Mouse (Mus musculus): ENCODE data around the gene Pgf. TPM values are rescaled to one million over a fixed set of nuclear protein-coding genes. Genes with fewer than 3 reads are reported as not detected.
"Not testable (repeated sequence)": the region's sequence is repeated elsewhere in the genome, so short reads cannot be mapped to it uniquely, and the experiment has no call there.

Pgf gene
- polyA plus RNA-seq, 1 experiment from 2014 or later = 2.5 TPM

- no peak for DNase-seq (ENCODE audit: extremely low spot score, low spot score)
- 83% methylated on average over 9 of the region's 9 CpGs for WGBS
Measured at GRCm38 (mm10) chr12:85145630-85146029, 32.0 kb downstream of the Pgf start.

GRCm38 (mm10) chr12:85144821-85145220 lies 32.8 kb downstream of the Pgf start:
- 91% methylated on average over 4 of the region's 4 CpGs for WGBS
- H3K4me3 ChIP-seq = no peak overlapping the region
- H3K27ac ChIP-seq = no peak overlapping the region
- no peaks in the 10 kb centered on the region for H3K9me3 ChIP-seq
- no peak for DNase-seq (ENCODE audit: extremely low spot score, low spot score)
- peaks cover 42% of the 10 kb centered on the region for H3K27me3 ChIP-seq (ENCODE audit: poor library complexity, severe bottlenecking)
- H3K4me1 ChIP-seq = peaks cover 23% of the 10 kb centered on the region
- no peaks in the 10 kb centered on the region for H3K36me3 ChIP-seq (replicated peaks)

More at GRCm38 (mm10) chr12:85145630-85146029, 32.0 kb downstream of the Pgf start:
- no peaks in the 10 kb centered on the region for H3K9me3 ChIP-seq
- H3K36me3 ChIP-seq (replicated peaks) = no peaks in the 10 kb centered on the region
- H3K4me1 ChIP-seq = peaks cover 20% of the 10 kb centered on the region
- H3K4me3 ChIP-seq = no peak overlapping the region
- peaks cover 42% of the 10 kb centered on the region for H3K27me3 ChIP-seq (ENCODE audit: poor library complexity, severe bottlenecking)
- H3K27ac ChIP-seq = no peak overlapping the region

DNA sequence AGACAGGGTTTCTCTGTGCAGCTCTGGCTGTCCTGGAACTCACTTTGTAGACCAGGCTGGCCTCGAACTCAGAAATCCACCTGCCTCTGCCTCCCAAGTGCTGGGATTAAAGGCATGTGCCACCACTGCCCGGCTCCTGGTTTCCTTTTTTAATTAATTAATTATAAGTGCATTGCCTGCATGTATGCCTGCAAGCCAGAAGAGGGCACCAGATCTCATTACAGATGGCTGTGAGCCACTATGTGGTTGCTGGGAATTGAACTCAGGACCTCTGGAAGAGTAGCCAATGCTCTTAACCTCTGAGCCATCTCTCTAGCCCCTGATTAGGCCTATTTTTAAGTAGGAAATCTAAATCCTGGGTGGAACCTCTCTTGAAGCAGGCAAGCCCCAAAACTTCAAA lies 33.3 kb downstream of the Pgf start:
- not testable (repeated sequence) for H3K4me3 ChIP-seq; DNase-seq (ENCODE audit: extremely low spot score, low spot score); H3K27ac ChIP-seq; H3K9me3 ChIP-seq; H3K36me3 ChIP-seq (replicated peaks)
- peaks cover 25% of the 10 kb centered on the region for H3K4me1 ChIP-seq
- peaks cover 41% of the 10 kb centered on the region for H3K27me3 ChIP-seq (ENCODE audit: poor library complexity, severe bottlenecking)
- 61% methylated on average over 2 of the region's 2 CpGs for WGBS

DNA sequence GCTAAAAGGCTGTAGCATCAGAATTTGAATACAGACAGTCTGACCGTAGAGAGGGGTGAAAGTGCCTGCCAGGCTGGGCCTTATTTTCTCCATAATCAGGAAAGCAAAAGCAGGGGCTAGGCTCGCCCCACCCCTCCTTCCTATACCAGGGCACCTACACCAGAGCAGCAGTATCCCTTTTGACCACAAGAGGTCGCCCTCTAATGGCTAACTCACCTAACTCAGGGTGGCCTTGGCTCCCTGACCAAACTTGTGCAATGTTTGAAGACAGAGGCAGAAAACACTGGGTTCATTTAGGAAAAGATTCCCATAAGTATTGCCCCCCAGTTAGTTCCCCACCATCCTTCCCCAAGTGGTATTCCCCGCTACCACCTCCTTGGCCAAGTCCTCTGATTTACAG lies 34.8 kb downstream of the Pgf start:
- 19% methylated on average over 4 of the region's 4 CpGs for WGBS
- peak; percentile 74 for DNase-seq (ENCODE audit: extremely low spot score, low spot score)

GRCm38 (mm10) chr12:85141096-85141495 lies 36.5 kb downstream of the Pgf start:
- Histone ChIP-seq H3K9me3 (no peaks in the 10 kb centered on the region), H3K27me3 (ENCODE audit: poor library complexity, severe bottlenecking) (peaks cover 24% of the 10 kb centered on the region), H3K4me3 (no peak overlapping the region), H3K36me3 (replicated peaks) (no peaks in the 10 kb centered on the region), H3K27ac (no peak overlapping the region), H3K4me1 (peaks cover 21% of the 10 kb centered on the region; the same call in 1 of the 2 replicates)
- 81% methylated on average over 6 of the region's 6 CpGs for WGBS
- no peak for DNase-seq (ENCODE audit: extremely low spot score, low spot score)

More for the DNA sequence above, 34.8 kb downstream of the Pgf start:
- no peaks in the 10 kb centered on the region for H3K9me3 ChIP-seq
- H3K36me3 ChIP-seq (replicated peaks) = no peaks in the 10 kb centered on the region
- peaks cover 25% of the 10 kb centered on the region for H3K4me1 ChIP-seq
- H3K27ac ChIP-seq = no peak overlapping the region
- H3K4me3 ChIP-seq = no peak overlapping the region
- peaks cover 37% of the 10 kb centered on the region for H3K27me3 ChIP-seq (ENCODE audit: poor library complexity, severe bottlenecking)

GRCm38 (mm10) chr12:85140036-85140701 lies 37.4 kb downstream of the Pgf start:
- no peak overlapping the region for H3K4me3 ChIP-seq
- WGBS = 51% methylated on average over 18 of the region's 18 CpGs
- H3K27ac ChIP-seq = no peak overlapping the region

DNA sequence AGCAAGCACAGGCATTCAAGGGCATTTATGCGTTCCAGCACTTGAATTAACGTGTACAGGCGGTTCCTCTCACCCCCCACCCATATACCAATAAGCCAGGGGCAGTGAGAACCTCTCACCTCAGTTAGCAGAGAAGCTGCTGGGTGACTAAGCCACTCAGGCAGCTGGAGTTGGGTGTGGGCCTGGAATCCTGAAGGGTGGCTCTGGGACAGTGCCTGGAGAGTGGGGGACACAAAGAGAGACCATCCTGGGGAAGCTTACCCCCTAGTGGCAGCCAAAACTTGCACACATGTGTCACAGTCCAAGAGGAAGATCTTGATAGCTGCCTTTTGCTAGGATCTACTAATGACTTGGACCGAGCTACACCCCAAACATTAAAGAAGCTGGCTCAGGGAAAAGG lies 41.0 kb downstream of the Pgf start:
- Histone ChIP-seq H3K27ac (no peak overlapping the region), H3K9me3 (no peaks in the 10 kb centered on the region), H3K4me3 (no peak overlapping the region), H3K4me1 (peaks cover 19% of the 10 kb centered on the region; the same call in 1 of the 2 replicates), H3K27me3 (ENCODE audit: poor library complexity, severe bottlenecking) (peaks cover 24% of the 10 kb centered on the region), H3K36me3 (replicated peaks) (peaks cover 40% of the 10 kb centered on the region)
- no peak for DNase-seq (ENCODE audit: extremely low spot score, low spot score)
- WGBS = 85% methylated on average over 4 of the region's 4 CpGs

More at GRCm38 (mm10) chr12:85140036-85140701, 37.4 kb downstream of the Pgf start:
- peaks cover 24% of the 10 kb centered on the region for H3K27me3 ChIP-seq (ENCODE audit: poor library complexity, severe bottlenecking)
- DNase-seq (ENCODE audit: extremely low spot score, low spot score) = no peak
- H3K4me1 ChIP-seq = peaks cover 15% of the 10 kb centered on the region; the same call in 1 of the 2 replicates
- H3K36me3 ChIP-seq (replicated peaks) = peaks cover 8% of the 10 kb centered on the region
- H3K9me3 ChIP-seq = no peaks in the 10 kb centered on the region

DNA sequence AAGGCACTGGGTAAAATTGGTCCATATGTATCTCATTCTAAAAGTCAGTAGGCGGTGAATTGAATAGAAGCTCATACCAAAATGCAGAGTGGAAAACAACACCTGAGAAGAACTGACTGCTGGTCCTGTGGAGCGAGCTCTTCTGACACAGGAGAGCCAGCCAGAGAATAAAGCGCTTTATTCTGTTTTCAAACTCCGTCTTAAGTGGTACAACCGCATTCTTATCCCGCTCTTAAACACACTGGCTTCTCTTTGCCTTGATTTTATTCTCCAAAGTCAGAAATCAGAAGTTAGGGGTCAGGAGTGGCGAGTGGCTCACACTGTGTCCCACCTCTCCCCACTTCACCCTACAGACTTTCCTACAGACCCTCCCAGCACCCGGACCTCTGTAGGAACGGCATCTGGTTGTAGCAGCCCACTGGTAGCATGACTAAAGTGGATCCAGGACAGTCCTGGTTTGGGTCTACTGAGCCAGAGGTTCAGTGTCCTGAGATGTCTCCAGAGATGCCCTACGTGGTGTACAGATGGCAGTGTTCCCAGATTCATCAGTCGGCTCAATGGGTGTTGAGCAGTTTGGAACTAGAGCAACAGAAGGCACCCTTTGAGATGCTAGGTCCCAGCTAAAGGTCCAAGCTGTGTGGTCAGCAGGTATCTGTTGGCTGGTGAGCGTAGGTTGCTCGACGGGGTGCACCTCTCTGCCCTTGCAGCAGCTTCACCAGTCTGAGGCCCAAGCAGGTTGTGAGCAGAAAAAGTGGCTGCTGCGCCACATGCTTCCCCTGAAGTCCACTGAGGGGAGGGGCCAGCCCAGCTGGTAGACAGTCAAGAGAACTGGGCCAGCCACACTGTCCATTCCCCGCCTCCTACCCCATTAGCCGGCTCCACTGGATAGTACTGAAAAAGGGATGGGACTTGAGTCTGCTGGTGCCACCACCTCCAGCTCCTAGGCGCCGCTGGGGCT lies 41.8 kb downstream of the Pgf start:
- no peak for DNase-seq (ENCODE audit: extremely low spot score, low spot score)
- Histone ChIP-seq H3K4me3 (no peak overlapping the region), H3K27ac (no peak overlapping the region), H3K9me3 (no peaks in the 10 kb centered on the region), H3K27me3 (ENCODE audit: poor library complexity, severe bottlenecking) (peaks cover 18% of the 10 kb centered on the region), H3K4me1 (peaks cover 19% of the 10 kb centered on the region; the same call in 1 of the 2 replicates), H3K36me3 (replicated peaks) (peaks cover 49% of the 10 kb centered on the region)
- WGBS = 84% methylated on average over 19 of the region's 19 CpGs

DNA sequence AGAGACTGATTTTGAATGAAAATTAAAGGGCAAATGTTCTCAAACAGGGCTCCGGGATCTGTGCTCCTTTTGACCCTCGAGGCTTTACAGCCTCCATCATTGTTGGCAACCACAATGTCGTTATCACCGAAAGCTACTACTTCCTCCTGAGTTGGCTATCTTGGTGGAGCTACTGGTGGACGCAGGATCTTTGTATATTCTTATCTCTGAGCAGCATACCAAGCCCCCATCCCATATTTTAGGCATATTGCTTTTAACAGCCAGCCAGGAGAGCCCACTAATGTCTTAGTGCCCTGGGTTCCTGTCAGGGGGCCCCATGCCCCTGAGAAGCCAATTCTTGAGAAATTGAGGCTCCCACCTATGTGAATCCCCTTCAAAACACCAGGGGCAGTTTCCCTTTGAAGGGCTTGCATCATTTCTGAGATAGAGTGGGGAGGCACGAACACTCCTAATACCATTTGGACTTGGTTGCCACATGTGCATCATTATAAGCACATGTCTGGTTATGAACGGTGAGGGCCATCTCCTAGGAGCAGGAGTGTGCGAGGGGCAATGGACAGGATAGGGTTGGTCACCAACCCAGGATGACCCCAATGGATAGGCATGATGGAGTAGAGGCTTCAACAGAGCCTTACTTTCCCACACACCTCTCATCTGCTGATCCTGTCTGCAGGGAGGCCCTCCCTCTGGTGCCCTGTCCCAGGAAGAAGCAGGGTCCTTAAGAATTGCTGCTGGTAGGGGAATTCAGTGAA lies 43.4 kb downstream of the Pgf start:
- H3K4me1 ChIP-seq = peaks cover 8% of the 10 kb centered on the region; the same call in 1 of the 2 replicates
- H3K4me3 ChIP-seq = no peak overlapping the region
- peaks cover 64% of the 10 kb centered on the region for H3K36me3 ChIP-seq (replicated peaks)
- H3K9me3 ChIP-seq = no peaks in the 10 kb centered on the region
- H3K27ac ChIP-seq = no peak overlapping the region
- no peak for DNase-seq (ENCODE audit: extremely low spot score, low spot score)
- H3K27me3 ChIP-seq (ENCODE audit: poor library complexity, severe bottlenecking) = peaks cover 3% of the 10 kb centered on the region; the same call in 1 of the 2 replicates
- WGBS = 94% methylated on average over 8 of the region's 8 CpGs

GRCm38 (mm10) chr12:85131361-85131760 lies 46.2 kb downstream of the Pgf start:
- Histone ChIP-seq H3K36me3 (replicated peaks) (peaks cover 92% of the 10 kb centered on the region), H3K4me1 (peaks cover 5% of the 10 kb centered on the region; the same call in 1 of the 2 replicates)

DNA sequence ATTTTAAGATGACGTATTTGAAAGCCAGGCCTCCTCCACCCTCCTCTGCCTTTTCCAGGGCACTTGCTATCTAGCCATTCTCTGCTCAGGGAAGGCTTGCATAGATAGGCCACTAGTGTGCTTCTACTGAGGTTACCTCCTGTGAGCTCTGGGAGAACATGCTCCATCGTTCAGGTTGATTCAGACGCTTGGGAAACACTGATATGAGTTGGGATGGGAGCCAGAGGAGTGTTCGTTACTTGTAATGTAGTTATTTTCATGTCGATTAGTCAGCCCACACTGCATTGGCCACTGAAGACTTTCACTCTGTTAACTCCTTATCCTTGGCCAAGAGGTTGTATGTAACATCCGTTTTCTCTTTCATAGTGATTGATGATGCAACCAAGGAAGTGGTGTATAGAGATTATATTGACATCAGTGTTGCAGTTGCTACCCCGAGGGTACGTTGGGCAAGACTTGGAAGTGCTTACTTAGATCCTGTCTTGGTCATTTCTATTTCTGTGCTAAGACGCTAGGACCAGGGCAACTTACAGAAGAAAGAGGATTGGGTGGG lies 48.1 kb downstream of the Pgf start:
- Histone ChIP-seq H3K27ac (no peak overlapping the region), H3K27me3 (ENCODE audit: poor library complexity, severe bottlenecking) (no peaks in the 10 kb centered on the region), H3K36me3 (replicated peaks) (peaks cover 96% of the 10 kb centered on the region), H3K4me3 (no peak overlapping the region), H3K4me1 (peaks cover 4% of the 10 kb centered on the region; the same call in 1 of the 2 replicates), H3K9me3 (no peaks in the 10 kb centered on the region)
- DNase-seq (ENCODE audit: extremely low spot score, low spot score) = no peak
- WGBS = 98% methylated on average over 9 of the region's 9 CpGs

More at GRCm38 (mm10) chr12:85131361-85131760, 46.2 kb downstream of the Pgf start:
- H3K27me3 ChIP-seq (ENCODE audit: poor library complexity, severe bottlenecking) = no peaks in the 10 kb centered on the region
- WGBS = 91% methylated on average over 6 of the region's 6 CpGs
- no peak overlapping the region for H3K27ac ChIP-seq
- DNase-seq (ENCODE audit: extremely low spot score, low spot score) = no peak
- H3K4me3 ChIP-seq = no peak overlapping the region
- H3K9me3 ChIP-seq = no peaks in the 10 kb centered on the region

DNA sequence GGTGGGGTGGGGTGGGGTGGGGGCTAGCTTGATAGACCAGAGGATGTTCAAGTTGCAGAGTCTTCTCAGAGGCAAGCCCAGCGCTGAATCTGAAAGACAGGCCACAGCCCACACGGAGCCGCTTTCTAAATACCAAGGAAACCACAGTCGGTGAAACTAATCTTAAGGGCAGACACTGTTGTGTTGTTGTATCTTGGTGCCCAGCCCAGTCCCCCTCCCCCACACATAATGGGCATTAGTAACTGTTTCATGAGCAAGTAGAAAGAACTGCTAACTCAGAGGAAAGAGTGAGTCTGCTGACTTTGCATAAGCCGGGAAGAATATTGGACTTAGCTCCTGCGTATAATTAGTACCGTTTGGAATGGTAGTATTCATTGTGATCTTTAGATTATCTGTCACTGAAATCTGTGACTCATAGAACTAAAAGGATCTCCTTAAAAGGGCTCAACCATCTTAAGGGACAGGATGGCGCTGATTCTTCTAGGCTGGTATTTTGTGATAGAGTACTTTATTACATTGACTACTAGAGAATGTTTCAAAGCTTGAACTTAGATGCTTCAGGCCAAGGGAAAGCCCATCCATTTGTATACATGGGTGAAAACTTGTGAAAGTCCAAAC lies 50.5 kb downstream of the Pgf start:
- no peaks in the 10 kb centered on the region for H3K27me3 ChIP-seq (ENCODE audit: poor library complexity, severe bottlenecking)
- H3K36me3 ChIP-seq (replicated peaks) = peaks cover 96% of the 10 kb centered on the region
- no peak overlapping the region for H3K27ac ChIP-seq
- no peak overlapping the region for H3K4me3 ChIP-seq
- H3K4me1 ChIP-seq = no peaks in the 10 kb centered on the region
- DNase-seq (ENCODE audit: extremely low spot score, low spot score) = no peak
- no peaks in the 10 kb centered on the region for H3K9me3 ChIP-seq
- 94% methylated on average over 8 of the region's 8 CpGs for WGBS

Measured in forebrain, embryonic 10.5 days (tissue).